Mouse (Mus musculus) small intestine, adult 2 months (tissue): Measurements from ENCODE around the gene Syt15. TPM values are rescaled to one million over a fixed set of nuclear protein-coding genes. Genes with fewer than 3 reads are reported as not detected.

Experiments used
- H3K27ac ChIP-seq: fragments of 200-500 bp; 2 replicates; pipeline ENCODE4 v1.5.1; 2012; ENCODE audit warnings: low read depth, low read length, control low read depth, inconsistent platforms; ENCODE audit not compliant: insufficient read depth
- H3K27me3 ChIP-seq: fragments of 200-500 bp; 2 replicates; pipeline ENCODE4 v1.6.1; 2012; ENCODE audit warnings: mild to moderate bottlenecking, moderate library complexity, low read length, inconsistent platforms; ENCODE audit not compliant: control insufficient read depth, insufficient read depth
- H3K36me3 ChIP-seq: fragments of 200-500 bp; 2 replicates; pipeline ENCODE4 v1.6.1; 2012; ENCODE audit warnings: mild to moderate bottlenecking, low read length, control low read depth, inconsistent platforms; ENCODE audit not compliant: control insufficient read depth, insufficient read depth
- H3K4me1 ChIP-seq: fragments of 200-500 bp; 2 replicates; pipeline ENCODE4 v1.6.1; 2012; ENCODE audit warnings: low read length, inconsistent platforms, mixed read lengths; ENCODE audit not compliant: control insufficient read depth, insufficient read depth, insufficient read length
- H3K4me3 ChIP-seq: fragments of 200-500 bp; 2 replicates; pipeline ENCODE4 v1.5.1; 2012; ENCODE audit warnings: low read depth, mild to moderate bottlenecking, control low read depth, inconsistent platforms, low read length, moderate library complexity
- CTCF ChIP-seq: fragments of 200-500 bp; IDR thresholded peaks from 2 replicates; pipeline ENCODE4 v1.5.1; 2012; ENCODE audit warnings: low read depth, mild to moderate bottlenecking, control low read depth, inconsistent platforms, low read length, moderate library complexity, mixed read lengths; ENCODE audit not compliant: insufficient replicate concordance, insufficient read length; ENCODE audit errors: extremely low read depth
- POLR2A ChIP-seq: fragments of 200-500 bp; IDR thresholded peaks from 2 replicates; pipeline ENCODE4 v1.6.1; 2012; ENCODE audit warnings: low read depth, mild to moderate bottlenecking, control low read depth, inconsistent platforms, low read length, moderate library complexity
- WGBS: fragments of 180-500 bp; shearing (Covaris S2); methylation state at CpG from one replicate; pipeline ENCODE4 v1.1.7; 2018; 5-methylcytosine and 5-hydroxymethylcytosine counted together
- polyA plus RNA-seq: library from polyadenylated mRNA; depleted of rRNA; stranded (reverse); fragments of >200 nt; gene quantifications from 2 replicates; pipeline ENCODE4 v1.2.3, GENCODE M21; 2012

The Syt15 gene
- polyA plus RNA-seq, 1 experiment = 3.2 TPM

DNA sequence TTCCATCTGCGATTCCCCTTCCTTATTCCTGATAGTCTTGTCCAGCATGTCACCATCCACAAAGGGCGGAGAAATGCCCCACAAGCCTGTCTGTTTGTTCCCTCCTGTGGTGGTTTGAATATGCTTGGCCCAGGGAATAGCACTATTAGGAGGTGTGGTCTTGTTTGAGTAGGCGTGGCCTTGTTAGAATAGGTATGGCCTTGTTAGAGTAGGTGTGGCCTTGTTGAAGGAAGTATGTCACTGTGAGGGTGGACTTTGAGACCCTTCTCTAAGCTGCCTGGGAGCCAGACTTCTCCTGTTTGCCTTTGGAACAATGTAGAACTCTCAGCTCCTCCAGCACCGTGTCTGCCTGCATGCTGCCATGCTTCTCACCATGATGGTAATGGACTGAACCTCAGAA lies 9.5 kb upstream of the Syt15 start:
- 78% methylated on average over 4 of the region's 4 CpGs for whole genome bisulfite sequencing
- Histone ChIP-seq H3K27ac (no peak overlapping the region), H3K36me3 (no peaks in the 10 kb centered on the region), H3K4me3 (no peak overlapping the region), H3K4me1 (no peaks in the 10 kb centered on the region), H3K27me3 (no peaks in the 10 kb centered on the region)
- TF ChIP-seq CTCF = no peak
- no peak for TF ChIP-seq POLR2A

DNA sequence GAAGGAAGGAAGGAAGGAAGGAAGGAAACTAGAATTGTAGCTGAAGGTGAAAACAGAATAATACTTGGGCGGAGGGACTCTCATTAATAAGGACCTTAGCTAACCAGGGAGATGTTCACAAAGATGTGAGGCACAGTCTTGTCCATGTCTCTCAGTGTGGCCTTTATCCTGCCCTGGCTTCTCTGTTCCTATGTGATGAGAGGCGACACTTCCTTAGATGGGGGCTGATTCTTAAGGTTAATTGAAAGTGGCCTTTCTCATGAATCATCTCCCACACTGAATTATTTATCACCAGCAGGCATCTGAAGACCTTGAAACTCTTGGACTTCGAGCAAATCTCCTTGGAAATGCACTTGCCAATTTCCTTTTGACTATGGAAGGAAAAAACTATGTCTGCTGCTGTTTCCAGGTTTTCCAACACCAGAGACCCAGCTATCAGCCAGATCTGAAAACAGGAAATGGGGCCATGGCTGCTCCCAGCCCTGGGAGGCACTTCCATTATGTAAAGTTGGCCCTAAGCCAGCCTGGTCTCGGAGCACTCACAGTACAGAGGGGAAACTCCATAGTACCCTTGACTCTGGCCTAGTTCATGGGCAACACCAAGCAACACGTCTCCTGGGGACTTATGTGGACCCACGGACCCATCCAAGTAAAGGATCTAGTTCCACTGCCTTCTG lies 3.8 kb upstream of the Syt15 start:
- WGBS = 48% methylated on average over 6 of the region's 6 CpGs
- no peak for TF ChIP-seq CTCF
- no peak for TF ChIP-seq POLR2A
- H3K4me3 ChIP-seq = no peak overlapping the region
- H3K36me3 ChIP-seq = no peaks in the 10 kb centered on the region
- peaks cover 10% of the 10 kb centered on the region; the same call in 1 of the 2 replicates for H3K27me3 ChIP-seq
- no peaks in the 10 kb centered on the region; the same call in 1 of the 2 replicates for H3K4me1 ChIP-seq
- H3K27ac ChIP-seq = no peak overlapping the region

DNA sequence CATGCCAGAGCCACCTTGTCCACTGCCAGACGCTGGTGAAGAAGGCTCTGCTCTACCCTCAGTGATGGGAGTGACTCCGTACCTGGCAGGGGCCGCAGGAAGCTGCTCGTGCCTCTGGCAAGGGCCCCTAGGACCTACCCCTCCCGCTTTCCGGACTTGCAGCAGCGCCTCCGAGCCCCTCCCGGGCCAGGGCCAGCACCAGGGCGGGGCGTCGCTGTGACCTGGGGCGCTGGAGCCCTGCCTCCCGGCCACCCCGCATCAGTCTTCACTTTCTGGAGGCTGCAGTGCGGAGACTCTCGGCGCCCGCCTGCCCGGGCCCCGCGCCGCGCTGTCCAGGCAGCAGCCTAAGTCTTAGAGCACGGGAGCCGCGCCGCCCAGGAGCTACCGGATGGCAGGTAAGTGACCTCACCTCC lies 397 bp downstream of the Syt15 start:
- Histone ChIP-seq H3K27ac (no peak overlapping the region), H3K4me3 (peak overlapping the region; percentile 21), H3K36me3 (no peaks in the 10 kb centered on the region), H3K4me1 (no peaks in the 10 kb centered on the region; the same call in 1 of the 2 replicates), H3K27me3 (peaks cover 11% of the 10 kb centered on the region; the same call in 1 of the 2 replicates)
- 3% methylated on average over 29 of the region's 29 CpGs for WGBS
- TF ChIP-seq CTCF = no peak
- no peak for TF ChIP-seq POLR2A

DNA sequence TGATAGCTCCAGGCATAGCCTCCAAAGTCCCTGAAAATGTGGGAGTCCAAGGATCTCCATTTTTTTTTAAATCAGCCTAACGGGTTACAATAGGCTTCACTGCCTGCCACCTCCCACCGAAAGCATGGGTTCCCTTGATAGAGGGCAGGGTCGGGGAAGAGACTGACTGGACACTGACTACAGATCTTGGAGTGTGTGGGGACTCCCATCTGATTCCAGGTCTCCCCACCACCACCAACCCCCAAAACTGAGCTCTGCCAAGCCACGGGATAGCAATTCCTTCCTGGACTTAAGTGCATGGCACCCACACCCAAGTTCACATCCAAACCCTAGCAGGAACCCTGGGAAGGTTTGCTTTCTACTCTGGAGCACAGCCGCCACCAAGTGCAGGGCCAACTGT lies 1.0 kb downstream of the Syt15 start:
- Histone ChIP-seq H3K4me1 (no peaks in the 10 kb centered on the region; the same call in 1 of the 2 replicates), H3K36me3 (no peaks in the 10 kb centered on the region), H3K27ac (no peak overlapping the region), H3K4me3 (peak overlapping the region; percentile 10), H3K27me3 (peaks cover 11% of the 10 kb centered on the region; the same call in 1 of the 2 replicates)
- WGBS = 62% methylated on average over 5 of the region's 5 CpGs
- TF ChIP-seq CTCF (no peak), POLR2A (no peak)

DNA sequence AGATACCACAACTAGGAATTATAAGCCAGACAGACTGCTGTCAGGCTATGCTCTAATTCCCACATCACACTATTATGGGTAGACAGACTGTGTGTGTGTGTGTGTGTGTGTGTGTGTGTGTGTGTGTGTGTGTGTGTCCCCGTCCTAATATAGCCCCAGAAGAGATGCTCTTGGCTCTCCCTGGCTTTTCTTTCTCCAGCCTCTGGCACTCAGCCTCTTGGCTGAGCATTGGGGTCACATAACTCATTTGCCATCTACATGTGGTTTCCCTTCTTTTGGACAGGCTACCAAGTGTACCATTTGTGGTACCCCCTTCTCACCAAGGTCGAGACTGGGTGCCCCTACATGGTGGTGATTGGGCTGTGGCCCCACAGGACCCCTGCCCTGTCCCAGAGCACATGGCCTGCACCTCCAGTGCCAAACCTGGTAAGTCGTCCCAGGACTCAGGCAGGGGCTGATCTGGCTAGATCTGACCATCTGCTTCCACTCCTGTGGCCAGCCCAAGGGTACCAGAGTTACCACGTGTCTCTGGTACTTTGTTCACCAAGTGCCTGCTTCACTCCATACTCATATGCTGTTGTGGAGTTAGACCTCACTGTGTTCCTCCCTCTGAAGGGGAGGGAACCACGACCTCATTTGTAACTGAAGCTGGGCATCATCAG lies 2.2 kb downstream of the Syt15 start:
- no peak overlapping the region for H3K27ac ChIP-seq
- TF ChIP-seq POLR2A (no peak), CTCF (no peak)
- WGBS = 65% methylated on average over 5 of the region's 5 CpGs
- H3K4me1 ChIP-seq = no peaks in the 10 kb centered on the region; the same call in 1 of the 2 replicates
- H3K27me3 ChIP-seq = peaks cover 11% of the 10 kb centered on the region; the same call in 1 of the 2 replicates
- no peak overlapping the region for H3K4me3 ChIP-seq
- H3K36me3 ChIP-seq = no peaks in the 10 kb centered on the region

DNA sequence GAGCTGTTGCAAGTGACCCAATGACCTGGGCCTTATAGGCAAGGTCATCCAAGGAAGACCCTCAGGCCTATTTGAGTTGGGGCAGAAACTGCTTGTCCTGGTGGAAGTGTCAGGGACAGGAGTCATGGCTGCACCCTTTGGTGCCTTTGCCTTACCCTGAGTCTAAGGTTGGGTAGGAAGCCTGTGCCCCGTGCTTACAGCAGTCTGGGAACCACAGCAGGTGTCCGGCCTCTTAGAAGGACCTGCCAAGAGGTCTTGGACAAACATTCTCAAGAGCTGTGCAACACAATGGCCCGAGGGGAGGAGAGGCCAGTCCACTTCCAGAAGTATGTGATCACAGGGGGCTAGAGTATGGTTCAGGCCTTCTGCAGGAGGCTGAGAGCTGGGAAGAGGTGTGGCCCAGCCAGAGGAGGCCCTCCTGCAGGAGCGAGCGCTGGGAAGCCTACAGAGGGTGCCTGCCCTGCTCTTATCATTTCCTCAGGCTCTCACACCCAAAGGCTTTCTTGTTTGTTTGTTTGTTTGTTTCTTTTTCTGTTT lies 4.0 kb downstream of the Syt15 start:
- 59% methylated on average over 5 of the region's 5 CpGs for WGBS
- Histone ChIP-seq H3K4me1 (no peaks in the 10 kb centered on the region; the same call in 1 of the 2 replicates), H3K4me3 (no peak overlapping the region), H3K36me3 (no peaks in the 10 kb centered on the region), H3K27ac (no peak overlapping the region), H3K27me3 (peaks cover 11% of the 10 kb centered on the region; the same call in 1 of the 2 replicates)
- TF ChIP-seq CTCF (no peak), POLR2A (no peak)

DNA sequence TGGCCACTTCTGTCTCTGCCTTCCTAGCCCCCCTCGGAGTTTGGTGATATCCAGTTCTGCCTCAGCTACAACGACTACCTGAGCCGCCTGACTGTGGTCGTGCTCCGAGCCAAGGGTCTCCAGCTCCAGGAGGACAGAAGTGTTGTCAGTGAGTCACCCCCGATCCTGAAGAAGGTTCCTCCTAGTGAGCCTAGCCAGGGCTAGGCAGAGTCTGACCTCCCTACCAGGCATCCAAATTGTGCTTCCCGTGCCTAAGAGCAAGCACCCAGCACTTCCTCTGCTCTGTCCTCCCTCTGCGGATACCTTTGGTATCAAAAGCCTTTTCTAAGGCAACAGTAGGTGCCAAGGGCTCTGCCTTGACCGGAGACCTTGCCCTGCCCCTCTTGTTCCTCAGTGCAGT lies 6.6 kb downstream of the Syt15 start:
- no peak overlapping the region for H3K4me3 ChIP-seq
- no peaks in the 10 kb centered on the region for H3K4me1 ChIP-seq
- H3K27ac ChIP-seq = no peak overlapping the region
- H3K27me3 ChIP-seq = no peaks in the 10 kb centered on the region
- WGBS = 80% methylated on average over 9 of the region's 9 CpGs
- no peaks in the 10 kb centered on the region for H3K36me3 ChIP-seq
- TF ChIP-seq POLR2A (no peak), CTCF (no peak)
